In genomic region chr13:107641926-107642657, GRCm38 (mm10) we compare ENCODE assay signal across 10 mouse cellular contexts.
DNase-seq lines count a peak whose midpoint lies in the region; ATAC-seq and TF ChIP-seq lines count a peak whose summit lies in the region.
"Had no signal": no experiment of that assay in that cellular context is flagged by ENCODE, and none has a peak within 500 bp of the region (broad histone marks: within the 10 kb centered on the region; RNA-seq: fewer than 3 reads in every experiment).

No protein-coding gene starts in this region.

- TF ChIP-seq EP300 in heart, adult 2 months (IDR thresholded peaks at IDR 0.05; ENCODE audit: insufficient read depth, low read depth, low read length): no peak

- peak; percentile 14 to 26 for DNase-seq in heart, postnatal 14 days
- DNase-seq in heart, adult 2 months: no peak
- DNase-seq in cerebellum, adult 11 months: peak; percentile 18
- peak; percentile 78 to 79 for DNase-seq in layer of hippocampus, adult 8-10 months (ENCODE audit: low spot score in 2 of 2)
- peak; percentile 55 for DNase-seq in testis, postnatal 10 days (ENCODE audit: low spot score)
- DNase-seq in urinary bladder, adult 2 months (ENCODE audit: low spot score): no peak

- no peak overlapping the region for H3K4me3 ChIP-seq in heart, adult 2 months
- H3K4me3 ChIP-seq in midbrain, embryonic 12.5 days: no peak overlapping the region
- H3K4me3 ChIP-seq: erythroblast, embryonic 14.5 days; megakaryocyte, embryonic 14.5 days had no signal

- TF ChIP-seq POLR2A in heart, adult 2 months (IDR thresholded peaks at IDR 0.05; ENCODE audit: insufficient read depth, low read depth, low read length): no peak

- H3K4me2 ChIP-seq in midbrain, embryonic 12.5 days (replicated peaks): no peak overlapping the region

- no peaks in the 10 kb centered on the region for H3K79me2 ChIP-seq in heart, adult 2 months (replicated peaks; ENCODE audit: control insufficient read depth, insufficient read depth, low read length)

- H3K27ac ChIP-seq in heart, adult 2 months: no peak overlapping the region
- peak overlapping the region; percentile 68 for H3K27ac ChIP-seq in midbrain, embryonic 12.5 days (replicated peaks)

- ATAC-seq in frontal cortex, adult (ENCODE audit: low TSS enrichment): peak; percentile 80
- ATAC-seq in midbrain, embryonic 12.5 days (ENCODE audit: low FRiP score, low read depth): peak; percentile 71

- no peaks in the 10 kb centered on the region for H3K4me1 ChIP-seq in heart, adult 2 months (ENCODE audit: control insufficient read depth, insufficient read depth, low read length)
- peaks cover 22% of the 10 kb centered on the region for H3K4me1 ChIP-seq in midbrain, embryonic 12.5 days

- no peak for TF ChIP-seq CTCF in heart, adult 2 months (IDR thresholded peaks at IDR 0.05)

- H3K36me3 ChIP-seq in heart, adult 2 months (ENCODE audit: control insufficient read depth, insufficient read depth, low read length): no peaks in the 10 kb centered on the region
- no peaks in the 10 kb centered on the region for H3K36me3 ChIP-seq in midbrain, embryonic 12.5 days

- intact Hi-C loops in heart, postnatal 14 days (cut with DNase I): no loop called here
- intact Hi-C loops in heart, adult 2 months (cut with DNase I): no loop called here

- no peak overlapping the region for H3K9ac ChIP-seq in heart, adult 2 months (ENCODE audit: low read depth, low read length)
- no peak overlapping the region for H3K9ac ChIP-seq in midbrain, embryonic 12.5 days (replicated peaks)

- H3K27me3 ChIP-seq in heart, adult 2 months (ENCODE audit: control insufficient read depth, insufficient read depth, low read length): peaks cover 4% of the 10 kb centered on the region; the same call in 1 of the 2 replicates
- peaks cover 19% of the 10 kb centered on the region for H3K27me3 ChIP-seq in midbrain, embryonic 12.5 days

- WGBS in heart, adult 2 months: 66% methylated on average over 14 of the region's 14 CpGs
- 35% methylated on average over 14 of the region's 14 CpGs for WGBS in midbrain, embryonic 12.5 days

- H3K9me3 ChIP-seq in midbrain, embryonic 12.5 days: no peaks in the 10 kb centered on the region
- H3K9me3 ChIP-seq: megakaryocyte, embryonic 14.5 days had no signal

Comparison
In these comparisons a context has a peak if more than half of its experiments do, and no peak if none do; other contexts are left out.
1. DNase-seq: peak in heart, postnatal 14 days (2 of 2), cerebellum, adult 11 months (single experiment), layer of hippocampus, adult 8-10 months (2 of 2) and testis, postnatal 10 days (single experiment); none in heart, adult 2 months (0 of 2) and urinary bladder, adult 2 months (single experiment).